Mouse (Mus musculus) midbrain, embryonic 11.5 days (tissue): ENCODE results near the gene Trhde. TPM values are rescaled to one million over a fixed set of nuclear protein-coding genes. Genes with fewer than 3 reads are reported as not detected.

ENCODE experiments used
- ATAC-seq: fragments of 200-750 bp; cut with Nextera tagmentation; 2 replicates; pipeline ENCODE4 v1.8.0; 2017; ENCODE audit warnings: moderate TSS enrichment, moderate library complexity; ENCODE audit not compliant: low FRiP score
- DNase-seq: peaks from one replicate; pipeline ENCODE4 v3.0.0; 2015; ENCODE audit warnings: low spot score; ENCODE audit errors: missing footprints
- H3K27ac ChIP-seq: fragments of 300-500 bp; sonication (generic); 2 replicates; pipeline ENCODE4 v1.5.1; 2014; ENCODE audit warnings: low read depth, low read length
- H3K27me3 ChIP-seq: fragments of 300-500 bp; sonication (generic); 2 replicates; pipeline ENCODE4 v1.6.1; 2014; ENCODE audit warnings: mild to moderate bottlenecking, low read length, moderate library complexity, mixed read lengths; ENCODE audit not compliant: control insufficient read depth, insufficient read depth
- H3K36me3 ChIP-seq: fragments of 300-500 bp; sonication (generic); 2 replicates; pipeline ENCODE4 v1.6.1; 2014; ENCODE audit warnings: mild to moderate bottlenecking, low read length, moderate library complexity, mixed read lengths; ENCODE audit not compliant: control insufficient read depth, insufficient read depth
- H3K4me1 ChIP-seq: fragments of 300-500 bp; sonication (generic); 2 replicates; pipeline ENCODE4 v1.6.1; 2014; ENCODE audit warnings: low read length; ENCODE audit not compliant: control insufficient read depth, insufficient read depth
- H3K4me2 ChIP-seq: fragments of 300-500 bp; sonication (generic); 2 replicates; pipeline ENCODE4 v1.6.1; 2014; ENCODE audit warnings: mild to moderate bottlenecking, moderate library complexity
- H3K4me3 ChIP-seq: fragments of 300-500 bp; sonication (generic); 2 replicates; pipeline ENCODE4 v1.5.1; 2014; ENCODE audit warnings: low read depth, low read length
- H3K9ac ChIP-seq: fragments of 300-500 bp; sonication (generic); 2 replicates; pipeline ENCODE4 v1.6.1; 2014; ENCODE audit warnings: low read length
- H3K9me3 ChIP-seq: fragments of 300-500 bp; sonication (generic); 2 replicates; pipeline ENCODE4 v1.6.1; 2016; ENCODE audit warnings: low read length; ENCODE audit not compliant: control insufficient read depth
- WGBS: fragments of 180-500 bp; shearing (Covaris S2); extraction: QIAGEN DNeasy Blood & Tissue Kit; methylation state at CpG from one replicate; pipeline ENCODE4 v1.1.7; 2014; 5-methylcytosine and 5-hydroxymethylcytosine counted together
- polyA plus RNA-seq: library from polyadenylated mRNA; unstranded; fragments of >200 nt; fragmentation: Nextera tagmentation; extraction: Ambion mirVana; gene quantifications from 2 replicates; pipeline ENCODE4 v1.2.1, GENCODE M21; 2014

Gene Trhde
- polyA plus RNA-seq, 1 experiment from 2014 or later: 0.63 TPM

GRCm38 (mm10) chr10:114593046-114593445 is 209.1 kb downstream of the Trhde start:
- Histone ChIP-seq H3K4me1 (no peaks in the 10 kb centered on the region), H3K9me3 (no peaks in the 10 kb centered on the region), H3K27me3 (no peaks in the 10 kb centered on the region), H3K27ac (no peak overlapping the region), H3K4me3 (no peak overlapping the region), H3K4me2 (no peak overlapping the region), H3K36me3 (no peaks in the 10 kb centered on the region), H3K9ac (no peak overlapping the region)
- ATAC-seq (no peak), DNase-seq (no peak)
- 94% methylated on average over 3 of the region's 3 CpGs for WGBS

DNA sequence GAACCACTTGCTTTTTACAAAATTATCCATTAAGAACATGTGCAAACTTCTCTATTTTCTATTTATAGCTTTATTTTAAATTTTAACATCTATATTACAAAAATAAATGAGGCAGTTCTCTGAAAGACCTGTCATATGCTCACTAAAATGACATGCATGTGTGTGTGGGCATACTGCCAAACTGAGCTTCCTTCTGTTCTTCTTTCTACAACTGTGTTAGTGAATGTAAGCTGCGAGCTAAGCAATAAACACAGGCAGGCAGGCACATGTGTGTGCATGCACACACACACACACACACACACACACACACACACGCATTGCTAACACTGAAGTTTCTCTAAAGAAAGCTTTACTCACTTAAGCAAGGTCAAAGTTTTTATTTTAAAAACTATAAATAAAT is 223.2 kb downstream of the Trhde start:
- Histone ChIP-seq H3K4me2 (no peak overlapping the region), H3K9me3 (no peaks in the 10 kb centered on the region), H3K4me3 (no peak overlapping the region), H3K27me3 (no peaks in the 10 kb centered on the region), H3K9ac (no peak overlapping the region), H3K27ac (no peak overlapping the region), H3K36me3 (no peaks in the 10 kb centered on the region), H3K4me1 (no peaks in the 10 kb centered on the region)
- 95% methylated on average over 2 of the region's 2 CpGs for WGBS
- ATAC-seq: no peak
- DNase-seq: no peak

- DNase-seq (no peak), ATAC-seq (no peak)
- H3K9ac ChIP-seq: no peak overlapping the region
- 95% methylated on average over 1 of the region's 1 CpGs for WGBS
- no peaks in the 10 kb centered on the region for H3K36me3 ChIP-seq
- no peaks in the 10 kb centered on the region for H3K4me1 ChIP-seq
- H3K27ac ChIP-seq: no peak overlapping the region
- no peak overlapping the region for H3K4me3 ChIP-seq
- H3K4me2 ChIP-seq: no peak overlapping the region
- H3K9me3 ChIP-seq: no peaks in the 10 kb centered on the region
- no peaks in the 10 kb centered on the region for H3K27me3 ChIP-seq
Observed at GRCm38 (mm10) chr10:114567891-114568290, 234.2 kb downstream of the Trhde start.

GRCm38 (mm10) chr10:114509186-114509585 is 292.9 kb downstream of the Trhde start:
- WGBS: 82% methylated on average over 1 of the region's 1 CpGs

GRCm38 (mm10) chr10:114488806-114489205 is 313.3 kb downstream of the Trhde start:
- Histone ChIP-seq H3K4me1 (no peaks in the 10 kb centered on the region), H3K9ac (no peak overlapping the region), H3K4me2 (no peak overlapping the region), H3K36me3 (no peaks in the 10 kb centered on the region), H3K27ac (no peak overlapping the region), H3K9me3 (no peaks in the 10 kb centered on the region), H3K27me3 (no peaks in the 10 kb centered on the region), H3K4me3 (no peak overlapping the region)
- DNase-seq (no peak), ATAC-seq (no peak)
- 93% methylated on average over 4 of the region's 4 CpGs for WGBS

More at GRCm38 (mm10) chr10:114509186-114509585, 292.9 kb downstream of the Trhde start:
- H3K36me3 ChIP-seq: no peaks in the 10 kb centered on the region
- no peaks in the 10 kb centered on the region for H3K4me1 ChIP-seq
- H3K27me3 ChIP-seq: no peaks in the 10 kb centered on the region
- H3K4me3 ChIP-seq: no peak overlapping the region
- ATAC-seq: no peak
- no peak for DNase-seq
- H3K27ac ChIP-seq: no peak overlapping the region
- no peaks in the 10 kb centered on the region for H3K9me3 ChIP-seq
- no peak overlapping the region for H3K9ac ChIP-seq
- H3K4me2 ChIP-seq: no peak overlapping the region

DNA sequence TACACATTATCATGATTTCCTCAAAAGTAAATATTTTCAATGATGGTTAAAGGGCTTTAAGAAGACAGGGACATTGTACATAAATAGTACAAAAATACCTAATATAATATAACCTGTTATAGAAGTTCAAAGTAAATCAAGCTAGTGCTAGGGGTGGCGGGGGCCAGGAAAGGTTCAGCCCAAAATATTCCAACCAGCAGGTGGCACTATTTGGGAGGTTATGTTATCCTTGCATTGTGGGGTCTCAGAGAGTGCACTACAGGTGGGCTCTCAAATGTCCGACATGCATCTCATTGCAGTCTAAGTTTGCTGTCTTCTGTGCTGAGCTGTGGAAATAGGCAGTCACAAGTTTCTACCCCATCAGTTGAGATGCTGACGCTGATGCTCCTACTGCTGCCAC is 346.5 kb downstream of the Trhde start:
- Histone ChIP-seq H3K4me1 (no peaks in the 10 kb centered on the region), H3K36me3 (no peaks in the 10 kb centered on the region), H3K4me2 (no peak overlapping the region), H3K4me3 (no peak overlapping the region), H3K9ac (no peak overlapping the region), H3K9me3 (no peaks in the 10 kb centered on the region), H3K27ac (no peak overlapping the region), H3K27me3 (no peaks in the 10 kb centered on the region)
- DNase-seq (no peak), ATAC-seq (no peak)
- 71% methylated on average over 3 of the region's 3 CpGs for WGBS

DNA sequence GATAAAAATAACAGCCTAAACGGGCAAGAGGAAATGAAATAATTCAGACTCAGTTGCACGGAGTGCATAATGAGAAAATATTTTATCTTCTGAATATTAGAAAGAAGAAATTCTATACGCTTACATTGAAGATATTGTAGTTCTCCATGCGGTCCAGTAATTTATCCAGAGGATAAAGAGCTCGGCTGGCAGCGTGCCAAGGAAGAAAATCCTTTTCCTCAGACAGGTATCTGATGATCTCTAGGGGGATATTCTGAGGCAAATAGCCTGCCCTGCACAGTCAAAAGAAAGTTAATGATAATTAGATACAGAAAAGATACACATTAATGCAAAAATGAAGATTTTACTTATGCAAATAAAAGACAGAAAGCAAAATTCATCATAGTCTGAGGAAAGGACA is 354.0 kb downstream of the Trhde start:
- Histone ChIP-seq H3K36me3 (no peaks in the 10 kb centered on the region), H3K9ac (no peak overlapping the region), H3K27ac (no peak overlapping the region), H3K4me2 (no peak overlapping the region), H3K9me3 (no peaks in the 10 kb centered on the region), H3K27me3 (no peaks in the 10 kb centered on the region), H3K4me1 (no peaks in the 10 kb centered on the region), H3K4me3 (no peak overlapping the region)
- 86% methylated on average over 6 of the region's 6 CpGs for WGBS
- ATAC-seq: no peak
- DNase-seq: no peak

DNA sequence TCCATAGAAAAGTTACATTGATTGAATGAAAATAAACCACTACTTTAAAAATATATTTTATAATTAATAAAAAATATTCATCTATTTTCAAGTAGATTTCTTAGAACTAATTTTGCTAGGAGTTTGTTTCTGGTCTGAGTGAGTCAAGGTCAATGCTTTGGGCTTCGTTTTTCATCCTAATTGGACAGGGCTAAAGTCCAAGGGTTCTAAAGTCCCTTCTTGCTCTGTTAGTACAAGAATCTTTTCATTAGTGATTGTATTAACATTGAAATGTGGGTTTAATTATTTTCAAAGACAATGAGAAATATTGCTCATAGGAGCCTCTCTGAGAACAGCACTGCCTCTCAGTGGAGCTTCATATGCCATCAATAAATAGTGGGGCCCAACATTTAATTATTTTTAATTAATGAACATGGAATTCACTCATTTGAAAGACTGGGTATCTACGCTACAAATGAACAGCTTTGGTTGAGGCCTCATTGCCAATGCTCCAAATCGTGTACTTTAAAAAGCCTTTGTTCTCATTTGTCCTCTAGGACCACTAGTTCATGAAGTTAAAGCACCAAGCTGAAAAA is 383.1 kb downstream of the Trhde start:
- H3K4me3 ChIP-seq: no peak overlapping the region
- H3K36me3 ChIP-seq: no peaks in the 10 kb centered on the region
- ATAC-seq: no peak
- no peaks in the 10 kb centered on the region for H3K27me3 ChIP-seq
- no peaks in the 10 kb centered on the region for H3K9me3 ChIP-seq
- 78% methylated on average over 3 of the region's 3 CpGs for WGBS
- H3K4me1 ChIP-seq: no peaks in the 10 kb centered on the region
- no peak overlapping the region for H3K9ac ChIP-seq
- H3K4me2 ChIP-seq: no peak overlapping the region
- H3K27ac ChIP-seq: no peak overlapping the region
- DNase-seq: no peak

- Histone ChIP-seq H3K36me3 (no peaks in the 10 kb centered on the region), H3K4me2 (no peak overlapping the region), H3K27me3 (no peaks in the 10 kb centered on the region), H3K9ac (no peak overlapping the region), H3K27ac (no peak overlapping the region), H3K4me3 (no peak overlapping the region), H3K9me3 (no peaks in the 10 kb centered on the region), H3K4me1 (no peaks in the 10 kb centered on the region)
- no peak for DNase-seq
- WGBS: 86% methylated on average over 2 of the region's 2 CpGs
- no peak for ATAC-seq
Observed at GRCm38 (mm10) chr10:114415717-114416116, 386.4 kb downstream of the Trhde start.
